In the genomic region with DNA sequence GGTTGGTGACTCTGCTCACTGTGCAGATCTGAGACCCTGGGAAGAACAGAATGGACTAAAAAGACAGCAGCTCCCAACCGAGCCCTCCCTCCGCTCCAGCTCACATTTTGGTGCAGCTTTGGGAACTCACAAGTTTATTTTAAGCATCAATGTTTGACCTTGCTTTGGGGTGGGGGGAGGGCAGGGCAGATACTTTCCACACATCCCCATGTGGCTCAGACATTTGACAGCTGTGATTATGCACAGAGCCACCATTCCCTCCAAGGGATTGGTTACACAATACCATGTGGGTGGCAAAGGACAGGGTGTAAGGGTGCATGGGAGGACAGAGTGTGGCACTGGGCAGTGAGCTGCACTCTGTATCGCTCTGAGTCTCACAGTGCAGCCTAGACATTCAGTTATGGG, we compare ENCODE assay signal across 12 mouse cellular contexts.
DNase-seq lines count a peak whose midpoint lies in the region; TF ChIP-seq lines count a peak whose summit lies in the region.
"Had no signal": no experiment of that assay in that cellular context is flagged by ENCODE, and none has a peak within 500 bp of the region (broad histone marks: within the 10 kb centered on the region; RNA-seq: fewer than 3 reads in every experiment).

No protein-coding gene starts in this region.

- peak; percentile 49 for TF ChIP-seq POLR2A in myocyte (IDR thresholded peaks at IDR 0.05; ENCODE audit: insufficient read length, low read depth)

- H3K79me2 ChIP-seq in myocyte (ENCODE audit: control insufficient read depth, insufficient read depth), result no peaks in the 10 kb centered on the region

- no peaks in the 10 kb centered on the region for H3K36me3 ChIP-seq in myocyte (ENCODE audit: control insufficient read depth, insufficient read depth)
- H3K36me3 ChIP-seq: embryonic facial prominence, embryonic 15.5 days; midbrain, embryonic 12.5 days had no signal

- intact Hi-C loops in gastrocnemius, postnatal 14 days (cut with DNase I; ENCODE audit: low total_unique reads), result no loop called here
- intact Hi-C loops in heart, postnatal 36 days (cut with DNase I), result no loop called here
- intact Hi-C loops in left cerebral cortex, postnatal 36 days (cut with DNase I), result no loop called here

- H3K4me2 ChIP-seq in myocyte (ENCODE audit: low read depth), result peak overlapping the region; percentile 40
- H3K4me2 ChIP-seq: embryonic facial prominence, embryonic 15.5 days; midbrain, embryonic 12.5 days had no signal

- H3K27me3 ChIP-seq in myocyte (ENCODE audit: control insufficient read depth, insufficient read depth, insufficient read length), result no peaks in the 10 kb centered on the region
- H3K27me3 ChIP-seq: embryonic facial prominence, embryonic 15.5 days; midbrain, embryonic 12.5 days had no signal

- DNase-seq in gastrocnemius, adult 18-20 months (ENCODE audit: low spot score), result peak; percentile 26
- DNase-seq in gastrocnemius, postnatal 14 days, result no peak
- DNase-seq in heart, adult 8-10 months (ENCODE audit: low spot score), result peak; percentile 69
- DNase-seq in heart, postnatal 36 days, result peak; percentile 37 to 51
- no peak for DNase-seq in kidney, postnatal 14 days
- DNase-seq in spleen, adult 12 weeks (ENCODE audit: low spot score), result no peak
- no peak for DNase-seq in left cerebral cortex, postnatal 36 days (ENCODE audit: low spot score in 2 of 2)
- DNase-seq: cerebellum, adult 8-10 months; layer of hippocampus, postnatal 36 days had no signal

- no peak overlapping the region for H3K4me3 ChIP-seq in myocyte
- H3K4me3 ChIP-seq: embryonic facial prominence, embryonic 15.5 days; midbrain, embryonic 12.5 days had no signal

- no peak overlapping the region for H3ac ChIP-seq in myocyte (ENCODE audit: control insufficient read depth, insufficient read length)

TF ChIP-seq in myocyte, 11 proteins besides CTCF, POLR2A, EP300 and RAD21:
- TF ChIP-seq TCF3 (IDR thresholded peaks at IDR 0.05; ENCODE audit: insufficient read length, low read depth), result no peak
- no peak; the same call in 1 of the 2 replicates for TF ChIP-seq CEBPB (IDR thresholded peaks at IDR 0.05; ENCODE audit: insufficient read depth, poor library complexity, severe bottlenecking)
- TF ChIP-seq MYOG (IDR thresholded peaks at IDR 0.05; ENCODE audit: control insufficient read depth in 1 of 3, insufficient read depth in 1 of 3, insufficient read length in 2 of 3, low read depth in 2 of 3), result peak in 2 of 3 experiments; percentile 16 to 43
- peak in 1 of 3 experiments; percentile 81 for TF ChIP-seq MYOD1 (IDR thresholded peaks at IDR 0.05; ENCODE audit: control insufficient read depth in 1 of 3, insufficient read length in 2 of 3, low read depth in 2 of 3)
TF ChIP-seq in myocyte: peak in this region for 2.

Comparison
In these comparisons a context has a peak if more than half of its experiments do, and no peak if none do; other contexts are left out.
1. DNase-seq: peak in gastrocnemius, adult 18-20 months (single experiment), heart, adult 8-10 months (single experiment) and heart, postnatal 36 days (2 of 2); none in gastrocnemius, postnatal 14 days (single experiment), kidney, postnatal 14 days (single experiment), spleen, adult 12 weeks (single experiment) and left cerebral cortex, postnatal 36 days (0 of 2).